Mouse (Mus musculus): ENCODE measurements at regions not wholly inside any gene's neighbourhood (a gene's known extent, or its start where the extent isn't known, plus 50 kb on each side); places are given as distances from the start of the nearest gene placed in this dataset.

DNA sequence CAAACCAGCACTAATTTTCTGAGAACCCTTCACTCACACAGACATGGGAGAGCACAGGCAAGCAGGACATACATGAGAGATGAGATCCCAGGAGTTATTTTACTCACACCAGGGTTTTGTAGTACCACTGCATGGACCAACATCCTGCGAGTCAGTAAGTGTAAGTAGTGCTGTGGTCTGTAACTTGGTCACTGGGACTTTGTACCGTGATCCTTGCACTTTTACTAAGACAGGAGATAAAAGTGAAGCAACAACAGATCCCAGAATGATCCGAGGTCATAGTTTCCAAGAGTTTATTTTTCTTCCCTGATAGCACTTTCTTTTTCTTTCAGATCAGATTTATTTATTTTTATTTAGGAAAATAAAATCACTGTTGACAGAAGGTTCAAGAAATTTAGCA, 54.1 kb upstream of the Mtap start:
- no peak for DNase-seq (ENCODE audit: low read depth)

DNA sequence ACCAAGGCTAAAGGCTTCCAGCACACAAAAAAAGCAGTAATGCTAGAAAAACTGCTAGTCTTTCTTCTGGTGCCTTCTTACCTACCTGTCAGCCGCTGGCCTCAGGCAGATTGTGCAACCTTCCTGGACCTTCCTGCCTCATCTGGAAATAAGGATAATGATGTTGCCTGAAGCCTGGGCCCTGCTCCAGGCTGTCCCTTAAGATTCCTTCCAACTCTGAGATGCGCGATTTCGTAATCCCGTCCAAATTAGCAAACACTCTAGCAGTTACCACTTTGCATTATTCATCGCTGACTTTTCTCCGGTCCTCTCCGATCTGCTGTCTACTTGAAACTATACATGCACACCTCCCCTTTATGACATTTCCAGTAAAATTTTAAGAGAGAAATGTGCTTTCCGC, 58.4 kb upstream of the Mtap start:
- no peak for DNase-seq (ENCODE audit: low read depth)

DNA sequence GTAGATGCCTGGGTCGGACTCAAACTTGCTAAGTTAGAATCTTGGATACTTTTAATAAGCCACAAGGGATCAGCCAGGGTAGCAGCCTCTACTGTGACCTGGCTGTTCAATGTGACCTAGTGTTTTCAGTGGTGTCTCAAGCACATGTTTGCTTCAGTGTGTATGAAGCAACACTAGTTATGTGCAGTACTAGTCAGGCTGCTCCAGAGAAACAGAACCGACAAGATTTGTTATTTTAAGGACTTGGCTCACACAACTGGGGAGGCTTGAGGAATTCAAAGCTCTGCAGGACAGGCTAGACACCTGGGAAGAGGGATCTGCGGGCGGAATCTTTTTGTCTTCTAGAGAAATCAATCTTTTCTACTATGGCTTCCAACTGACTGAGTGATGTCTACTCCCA, 62.2 kb upstream of the Mtap start:
- no peak for DNase-seq (ENCODE audit: low read depth)

DNA sequence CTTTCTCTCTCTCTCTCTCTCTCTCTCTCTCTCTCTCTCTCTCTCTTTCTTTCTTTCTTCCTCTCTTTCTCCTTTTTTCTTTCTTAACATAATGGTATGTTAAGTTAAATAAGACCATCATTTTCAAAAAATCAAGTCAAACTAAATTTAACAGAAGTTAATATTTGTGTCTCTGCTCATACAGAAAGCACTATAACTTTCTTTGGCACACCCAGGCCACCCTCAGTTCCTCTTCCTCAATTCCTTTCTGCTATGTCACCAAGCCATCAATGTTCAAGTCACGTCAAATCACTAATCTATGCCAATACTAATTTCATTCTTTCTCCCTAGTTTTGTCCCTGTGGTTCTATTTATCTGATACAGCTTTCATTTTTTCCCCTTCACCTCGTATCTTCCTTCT, 66.5 kb upstream of the Mtap start:
- DNase-seq (ENCODE audit: low read depth) = no peak

DNA sequence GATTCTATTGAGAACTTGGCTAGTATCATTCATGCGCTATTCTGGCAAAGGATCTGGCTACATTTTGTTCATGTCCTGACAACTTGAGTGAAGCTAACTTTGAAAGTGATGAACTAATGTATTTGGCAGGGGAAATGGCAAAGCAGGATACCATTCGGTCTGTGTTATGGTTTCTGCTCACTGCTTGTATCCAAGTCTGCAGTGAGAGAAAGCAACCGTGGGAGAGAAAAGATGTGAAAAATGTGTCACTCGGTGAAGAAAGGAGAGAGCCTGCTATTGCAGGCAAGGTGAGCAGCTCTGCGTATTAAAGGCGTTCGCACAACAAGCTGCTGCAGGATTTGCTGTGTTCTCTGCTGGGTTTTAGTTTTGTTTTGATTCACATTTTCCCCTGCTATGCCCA, 72.5 kb upstream of the Mtap start:
- no peak for DNase-seq (ENCODE audit: low read depth)

DNA sequence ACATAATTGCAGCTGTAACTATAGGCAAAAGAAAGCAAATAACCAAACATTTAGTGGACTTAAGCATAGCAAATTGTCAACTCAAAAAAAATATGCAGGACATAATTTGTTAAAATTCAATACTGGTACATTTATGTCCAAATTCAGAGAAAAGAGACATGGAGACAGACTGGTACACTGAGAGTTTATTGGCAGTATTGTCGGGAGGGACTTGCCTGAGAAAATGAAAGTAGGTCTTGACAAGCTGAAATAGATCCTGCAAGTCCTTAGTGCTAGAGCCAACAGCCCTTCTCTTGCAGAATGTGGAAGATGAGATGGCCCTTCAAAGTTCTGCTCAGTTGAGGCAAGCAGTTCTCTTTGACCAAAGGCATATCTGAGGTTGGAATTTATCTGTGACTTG, 74.5 kb upstream of the Mtap start:
- DNase-seq (ENCODE audit: low read depth) = no peak

DNA sequence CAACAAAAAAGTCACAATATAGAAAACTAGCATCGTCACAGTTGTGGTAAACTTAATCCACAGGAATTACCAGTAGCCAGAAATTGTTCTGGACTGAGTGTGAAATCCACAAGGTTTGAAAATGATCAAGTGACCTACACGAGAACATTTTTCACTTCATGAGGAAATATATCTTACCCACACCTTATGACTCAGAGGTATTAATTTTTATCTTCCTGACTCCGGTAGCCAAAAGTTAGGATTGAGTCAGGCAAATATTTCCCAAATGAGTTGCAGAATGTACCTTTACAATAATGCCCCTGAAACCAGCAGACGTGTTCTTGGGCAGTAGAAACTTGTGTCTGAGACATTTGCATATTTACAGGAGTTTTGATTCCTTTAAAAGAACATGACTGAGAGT, 75.3 kb upstream of the Mtap start:
- no peak for DNase-seq (ENCODE audit: low read depth)

DNA sequence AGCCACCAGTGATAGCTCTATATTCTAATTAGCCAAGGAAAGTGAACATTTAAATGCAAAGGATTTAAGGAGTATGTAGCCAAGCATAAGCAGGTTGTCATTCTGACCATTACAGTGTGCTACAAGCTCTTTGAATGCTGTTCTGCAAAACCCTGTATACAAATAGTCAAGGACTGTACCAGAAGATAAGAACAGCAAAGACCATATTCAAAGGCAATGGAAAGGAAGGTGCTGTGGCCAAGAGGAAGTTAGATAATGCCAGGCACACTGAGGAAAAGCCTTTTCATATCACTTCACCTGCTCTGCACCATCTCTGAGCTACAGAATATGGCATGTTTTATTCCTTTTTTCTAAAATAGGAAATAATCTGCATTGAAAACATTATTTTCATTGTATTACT, 79.3 kb upstream of the Mtap start:
- DNase-seq (ENCODE audit: low read depth) = no peak

DNA sequence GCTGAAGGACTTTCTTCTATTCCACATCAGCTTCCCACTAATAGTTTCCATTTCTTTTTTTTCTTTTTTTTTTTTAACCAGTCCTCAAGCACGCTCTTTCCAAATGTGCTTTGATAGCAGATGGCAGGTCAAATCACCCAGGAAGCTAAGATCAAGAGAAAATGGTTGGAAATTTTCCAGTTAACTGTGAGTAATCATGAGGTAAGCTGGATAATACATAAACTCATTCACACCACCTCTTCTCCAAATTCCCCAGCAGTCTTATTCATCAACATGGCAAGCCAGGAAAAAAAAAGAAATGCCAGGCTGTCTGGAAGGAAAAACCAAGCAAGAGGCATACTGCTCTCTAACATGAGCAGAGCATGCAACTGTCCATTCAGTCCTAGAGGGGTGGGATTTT, 79.8 kb upstream of the Mtap start:
- no peak for DNase-seq (ENCODE audit: low read depth)

DNA sequence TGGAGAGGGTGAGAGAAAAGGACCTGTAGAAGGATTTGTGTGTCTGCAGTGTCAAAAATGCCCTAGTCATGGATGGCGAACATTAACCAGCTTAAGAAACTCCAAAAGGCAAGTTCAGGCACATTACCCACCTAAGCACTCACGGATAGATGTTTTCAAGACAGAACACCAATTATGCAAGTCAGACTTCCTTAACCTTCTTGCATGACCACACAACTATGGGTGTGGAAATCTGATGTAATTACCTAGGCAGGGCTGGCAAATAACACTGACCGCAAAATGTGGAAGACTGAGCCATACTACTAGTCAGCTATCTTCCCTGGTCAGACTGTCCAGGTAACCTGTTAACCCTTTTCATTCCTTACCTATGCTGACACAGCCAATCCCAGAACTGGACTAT, 81.0 kb upstream of the Mtap start:
- DNase-seq (ENCODE audit: low read depth) = no peak

DNA sequence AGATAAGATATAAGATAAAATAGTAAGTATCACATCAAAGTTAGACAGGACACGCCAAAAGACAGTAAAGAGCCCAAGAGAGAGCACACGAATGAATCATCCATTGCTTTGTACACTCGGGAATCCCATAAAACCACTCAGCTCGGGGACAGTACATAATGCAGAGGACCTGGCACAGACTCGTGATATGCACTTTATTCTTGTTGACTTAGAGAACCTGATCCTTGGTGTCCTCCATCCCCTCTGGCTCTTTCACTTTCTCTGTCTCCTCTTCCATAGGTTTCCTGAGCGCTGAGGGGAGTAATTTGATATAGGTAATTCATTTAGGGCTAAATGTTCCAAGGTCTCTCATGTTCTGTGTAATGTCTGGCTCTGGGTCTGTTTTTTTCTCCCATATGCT, 83.3 kb upstream of the Mtap start:
- no peak for DNase-seq (ENCODE audit: low read depth)

DNA sequence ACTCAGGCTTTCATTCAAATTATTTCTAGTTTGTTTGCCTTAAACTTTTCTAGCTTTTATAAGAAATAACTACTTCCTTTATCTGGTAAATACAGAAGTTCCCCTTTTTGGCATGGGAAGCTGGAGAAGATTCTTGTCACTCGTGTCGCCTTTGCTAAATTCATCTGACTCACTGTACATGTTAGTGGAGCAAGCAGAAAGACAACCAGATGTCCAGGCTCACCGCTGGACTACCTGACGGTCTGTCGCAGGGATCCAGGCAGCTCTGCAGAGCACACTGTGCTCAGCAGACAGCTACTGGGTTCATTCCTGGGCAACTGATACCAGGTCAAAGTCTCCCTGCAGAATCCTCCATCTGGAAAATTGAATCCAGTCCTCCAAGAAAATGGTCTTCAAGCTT, 85.0 kb upstream of the Mtap start:
- no peak for DNase-seq (ENCODE audit: low read depth)

DNA sequence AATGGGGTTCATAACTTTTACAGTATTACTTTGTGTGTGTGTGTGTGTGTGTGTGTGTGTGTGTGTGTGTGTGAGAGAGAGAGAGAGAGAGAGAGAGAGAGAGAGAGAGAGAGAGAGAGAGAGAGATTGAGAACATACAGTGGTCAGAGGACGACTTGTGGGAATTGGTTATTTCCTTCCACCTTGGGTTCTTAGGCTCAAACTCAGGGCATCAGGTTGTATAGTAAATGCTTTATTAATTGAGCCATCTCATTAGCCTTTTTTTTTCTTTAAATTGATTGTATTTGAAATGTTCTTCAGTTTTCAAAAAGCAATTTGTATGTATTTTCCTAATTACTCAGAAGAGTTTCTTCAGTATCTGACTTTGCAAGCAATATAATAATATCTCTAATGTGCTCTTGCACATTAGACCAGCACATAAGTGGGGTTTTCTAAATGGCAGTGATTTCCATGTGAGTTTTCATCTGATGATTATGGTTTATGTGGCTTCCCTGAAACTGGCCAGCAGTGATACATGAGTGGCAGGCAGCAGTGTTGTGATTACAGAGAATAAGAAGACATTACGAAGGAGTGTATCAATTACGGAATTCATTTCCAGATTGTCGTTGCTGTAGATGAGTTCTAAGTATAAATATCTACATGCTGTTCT, 86.2 kb upstream of the Mtap start:
- DNase-seq (ENCODE audit: low read depth) = no peak

DNA sequence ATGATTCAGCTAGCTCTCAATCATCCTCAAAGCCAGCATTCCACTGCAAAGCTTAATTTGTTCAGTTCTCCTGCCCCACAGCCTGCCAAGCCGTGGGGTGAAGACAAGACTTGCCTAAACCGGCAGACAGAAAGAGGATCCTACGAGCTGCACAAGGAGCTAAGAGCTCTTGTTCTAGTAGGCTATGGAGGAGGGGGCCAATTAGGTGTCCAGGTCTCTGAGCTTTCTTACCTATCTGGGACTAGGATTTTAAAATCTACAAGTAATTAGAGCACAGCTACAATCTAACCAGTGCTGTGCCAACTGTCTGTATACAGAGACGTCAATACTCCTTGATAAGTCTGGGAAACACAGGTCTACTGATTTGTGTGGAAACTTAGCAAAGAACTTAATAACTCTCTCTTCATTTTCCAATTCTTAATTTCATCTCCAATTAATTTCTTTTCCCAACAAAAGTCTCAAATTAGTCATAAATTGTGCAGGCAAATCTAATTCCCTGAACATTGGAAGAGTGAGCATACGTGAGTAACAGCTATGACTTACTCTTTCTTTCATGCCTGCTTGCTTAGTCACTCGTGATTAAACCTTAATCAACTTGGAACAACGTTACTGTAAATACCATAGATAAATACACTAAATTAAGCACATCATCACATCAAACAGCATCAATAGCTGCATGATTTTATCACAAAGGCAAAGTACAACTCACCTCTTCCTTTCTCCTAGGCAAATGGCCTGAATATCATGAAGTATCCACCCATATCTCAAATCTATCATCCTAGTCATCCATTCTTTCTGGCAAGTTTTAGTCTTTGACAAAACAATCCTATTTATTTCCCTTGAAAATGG, 87.1 kb upstream of the Mtap start:
- no peak for DNase-seq (ENCODE audit: low read depth)

DNA sequence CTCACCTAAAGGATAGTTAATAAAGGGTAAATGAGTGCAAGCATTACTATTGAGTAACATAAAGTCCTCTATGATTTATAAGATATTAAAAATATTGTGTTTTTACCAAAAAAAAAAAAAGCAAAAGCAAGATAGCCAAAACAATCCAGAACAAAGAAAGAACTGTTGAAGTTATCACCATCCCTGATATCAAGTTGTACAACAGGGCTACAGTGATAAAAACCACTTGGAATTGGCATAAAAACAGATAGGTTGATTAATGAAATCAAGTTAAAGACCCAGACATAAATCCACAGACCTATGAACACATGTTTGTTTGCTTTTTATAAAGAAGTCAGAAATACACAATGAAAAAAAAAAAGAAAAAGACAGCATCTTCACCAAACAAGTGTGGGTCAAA, 92.4 kb upstream of the Mtap start:
- DNase-seq (ENCODE audit: low read depth) = no peak

DNA sequence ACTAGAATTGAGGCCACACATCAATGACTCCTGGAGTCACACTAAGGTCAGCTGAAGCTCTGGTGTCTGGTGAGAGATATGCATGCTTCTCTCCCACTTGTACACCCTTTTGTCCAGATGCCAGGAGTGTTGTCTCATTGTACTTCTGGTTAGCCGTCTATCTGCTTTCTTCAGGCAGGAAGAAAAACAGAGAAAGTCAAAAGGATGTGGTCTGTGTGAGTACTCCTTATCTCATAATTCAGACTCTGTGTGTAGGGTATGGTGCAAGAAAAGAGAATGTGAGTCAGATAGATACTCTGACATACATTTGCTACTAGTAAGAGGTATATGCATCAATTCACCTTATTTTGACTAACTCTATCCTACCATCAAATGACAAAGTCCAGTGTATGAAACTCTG, 92.9 kb upstream of the Mtap start:
- DNase-seq (ENCODE audit: low read depth) = peak; percentile 60

DNA sequence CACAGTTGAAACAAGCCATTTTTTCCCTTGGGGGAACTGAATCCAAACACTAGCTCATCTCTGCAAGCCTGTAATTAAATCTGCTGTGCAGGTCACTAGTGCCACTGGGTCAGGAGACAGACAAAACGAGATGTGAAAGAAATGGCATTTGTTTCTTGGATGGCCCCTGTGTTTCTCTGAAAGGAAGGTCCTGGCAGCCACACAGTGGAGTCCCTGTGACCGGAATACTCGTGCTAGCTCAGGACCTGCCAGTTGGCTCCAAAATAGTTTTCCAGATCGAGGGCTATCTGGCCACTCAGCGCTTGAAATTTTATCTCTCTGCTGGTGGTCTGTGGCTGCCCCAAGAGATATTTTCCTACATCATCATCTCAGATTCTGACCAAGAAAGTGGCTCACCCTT, 96.1 kb upstream of the Mtap start:
- DNase-seq (ENCODE audit: low read depth) = no peak

DNA sequence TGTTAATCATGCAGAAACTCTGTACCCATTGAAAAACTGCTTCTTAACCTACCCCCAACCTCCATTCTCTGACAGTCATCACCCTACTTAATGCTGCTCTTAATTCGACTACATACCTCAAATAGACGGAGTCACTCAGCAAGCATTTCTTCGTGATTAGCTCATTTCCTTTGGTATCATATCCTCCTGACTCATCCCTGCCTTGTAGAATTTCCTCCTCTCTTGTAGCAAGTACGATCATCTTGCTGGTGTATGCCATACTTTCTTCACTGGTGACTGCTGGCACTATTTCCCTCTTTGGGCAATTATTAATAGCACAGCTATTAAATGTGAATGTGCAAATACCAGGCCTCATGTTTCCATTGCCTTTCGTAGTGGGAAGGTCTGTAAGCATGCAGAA, 98.0 kb upstream of the Mtap start:
- DNase-seq (ENCODE audit: low read depth) = peak; percentile 6

DNA sequence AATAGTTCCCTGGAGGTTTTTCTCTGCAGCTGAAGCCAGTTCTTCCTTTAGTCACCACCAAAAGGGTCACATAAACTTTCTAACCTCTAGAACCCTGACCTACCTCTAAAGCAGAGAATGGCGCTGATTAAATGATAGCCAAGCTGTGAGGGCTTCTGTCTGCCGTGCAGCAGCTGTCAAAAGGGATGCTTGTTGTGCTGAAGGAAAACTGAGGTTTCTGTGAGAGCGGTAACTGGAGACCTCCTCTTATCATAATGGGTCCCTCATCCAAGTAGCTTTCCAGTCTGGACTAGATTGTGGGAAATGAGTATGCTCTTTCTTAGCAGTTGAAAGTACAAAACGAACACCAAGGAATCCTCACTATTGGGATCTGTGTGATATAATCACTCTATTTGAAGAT, 98.8 kb upstream of the Mtap start:
- no peak for DNase-seq (ENCODE audit: low read depth)

DNA sequence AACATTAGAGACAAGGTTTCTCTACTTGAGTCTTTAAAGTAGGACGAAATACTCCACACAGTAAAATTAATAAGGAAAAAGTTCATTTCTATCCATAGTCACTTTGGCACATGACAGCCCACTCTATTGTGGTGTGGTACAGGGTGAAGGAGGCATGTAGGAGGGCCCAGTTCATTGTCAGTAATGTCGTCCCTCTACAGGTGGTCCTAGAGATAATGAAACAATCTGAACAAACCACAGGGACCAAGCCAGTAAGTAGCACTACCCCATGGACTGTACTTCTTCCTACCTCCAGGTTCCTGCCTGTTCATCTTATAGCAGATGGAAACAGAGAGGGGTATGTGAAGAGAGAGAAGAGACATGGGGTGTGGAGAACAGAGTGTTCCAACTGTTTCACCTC, 102.1 kb upstream of the Mtap start:
- DNase-seq (ENCODE audit: low read depth) = no peak

DNA sequence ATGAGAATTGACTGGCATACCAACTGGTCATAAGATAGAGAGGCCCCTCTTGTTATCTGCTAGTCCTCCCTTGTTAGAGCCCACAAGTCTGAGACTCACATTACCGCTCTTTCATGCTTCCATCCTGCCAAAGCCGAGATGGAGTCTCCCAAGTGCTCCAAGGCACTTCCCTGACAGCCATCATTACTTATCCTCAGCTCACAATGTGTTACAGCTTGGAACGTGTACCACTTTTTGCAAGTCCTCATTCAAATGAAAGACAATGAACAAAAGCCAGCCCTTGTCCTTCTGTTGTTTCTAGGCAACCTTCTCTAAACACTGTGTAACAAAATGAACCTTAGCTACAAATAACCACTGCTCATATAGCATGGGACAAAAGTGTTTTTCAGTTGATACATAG, 102.6 kb upstream of the Mtap start:
- no peak for DNase-seq (ENCODE audit: low read depth)

DNA sequence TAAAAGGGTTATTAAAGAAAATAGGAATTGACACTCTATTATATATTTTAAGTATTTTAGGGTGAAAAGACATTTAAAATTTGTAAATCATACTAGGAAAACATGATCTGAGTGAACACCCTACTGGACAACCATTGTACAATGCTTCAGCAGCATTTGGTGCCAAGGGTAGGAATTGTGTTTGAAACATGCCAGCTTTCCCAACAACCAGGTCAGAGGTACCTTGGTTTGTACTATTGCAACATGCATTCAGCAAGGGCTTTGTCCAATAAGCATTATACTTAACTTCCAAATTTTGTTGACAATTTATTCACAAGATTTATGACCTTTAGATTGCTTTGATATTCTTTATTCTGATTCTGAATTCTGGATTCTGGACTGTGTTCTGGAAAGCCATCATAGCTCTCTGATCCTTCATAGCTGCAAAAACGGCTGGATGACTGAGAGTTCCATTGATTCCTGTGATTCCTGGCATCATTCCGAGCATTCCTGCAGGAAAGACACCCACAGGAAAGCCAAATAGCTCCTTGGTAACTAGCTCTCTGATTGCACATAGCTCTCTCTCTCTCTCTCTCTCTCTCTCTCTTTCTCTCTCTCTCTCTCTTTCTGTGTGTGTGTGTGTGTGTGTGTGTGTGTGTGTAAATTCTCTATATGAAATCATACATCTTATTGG, 124.1 kb upstream of the Mtap start:
- no peak for DNase-seq (ENCODE audit: low read depth)

DNA sequence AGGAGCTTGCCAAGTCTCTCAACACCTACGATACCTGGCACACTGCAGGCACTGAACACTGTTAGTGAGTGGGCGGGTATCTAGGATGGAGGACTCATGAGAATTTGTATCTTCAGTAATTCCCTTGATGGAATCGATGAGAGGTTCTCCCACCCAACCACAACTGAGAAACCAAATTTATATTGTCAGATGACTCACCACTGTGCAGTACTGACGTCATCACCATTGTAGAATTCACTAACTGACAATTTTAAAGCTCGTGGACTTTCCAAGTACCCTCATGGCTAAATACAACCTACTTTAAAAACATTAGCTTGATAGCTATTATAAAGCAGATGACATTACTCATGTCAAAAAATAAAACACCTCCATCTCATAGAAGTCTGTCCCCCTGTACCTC, 128.4 kb upstream of the Mtap start:
- peak; percentile 70 for DNase-seq (ENCODE audit: low read depth)

DNA sequence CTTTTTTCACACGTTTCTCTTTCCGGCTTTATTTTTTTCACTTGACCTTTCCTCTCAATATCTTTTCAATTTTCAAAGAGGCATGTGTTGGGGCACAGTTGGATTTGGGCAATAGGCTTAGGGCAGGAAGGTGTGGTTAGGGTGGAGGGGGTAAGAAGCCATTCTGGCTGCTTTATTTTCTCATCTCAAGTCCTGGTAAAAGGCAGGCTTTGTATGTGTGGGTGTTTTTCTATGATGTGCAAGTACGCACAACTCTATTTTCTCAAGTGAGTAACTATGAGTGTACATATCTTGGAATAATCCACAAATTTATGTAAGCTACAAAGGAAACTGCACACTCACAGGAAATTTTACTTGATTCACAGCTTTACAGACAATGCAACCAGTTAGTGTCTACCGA, 121.5 kb upstream of the Ifne start:
- peak; percentile 34 for DNase-seq (ENCODE audit: low read depth)
